Mouse (Mus musculus) stomach, postnatal 0 days (tissue): ENCODE measurements at regions not wholly inside any gene's neighbourhood (a gene's known extent, or its start where the extent isn't known, plus 50 kb on each side); places are given as distances from the start of the nearest gene placed in this dataset.

Source experiments
- ATAC-seq: fragments of 200-750 bp; cut with Nextera tagmentation; 2 replicates; pipeline ENCODE4 v1.8.0; 2017; ENCODE audit not compliant: low FRiP score, low TSS enrichment
- DNase-seq: peaks from one replicate; pipeline ENCODE4 v3.0.0-alpha.2; 2016; ENCODE audit warnings: low spot score
- H3K27ac ChIP-seq: fragments of 300-500 bp; sonication (generic); replicated peaks from 2 replicates; pipeline ENCODE4 v1.5.1; 2014; ENCODE audit warnings: mild to moderate bottlenecking, control low read depth
- H3K27me3 ChIP-seq: fragments of 300-500 bp; sonication (generic); 2 replicates; pipeline ENCODE4 v1.6.1; 2014; ENCODE audit warnings: low read length; ENCODE audit not compliant: control insufficient read depth, insufficient read depth
- H3K36me3 ChIP-seq: fragments of 300-500 bp; sonication (generic); 2 replicates; pipeline ENCODE4 v1.6.1; 2014; ENCODE audit warnings: low read length, mixed read lengths; ENCODE audit not compliant: control insufficient read depth, insufficient read depth
- H3K4me1 ChIP-seq: fragments of 300-500 bp; sonication (generic); replicated peaks from 2 replicates; pipeline ENCODE4 v1.6.1; 2014; ENCODE audit warnings: antibody characterized with exemption; ENCODE audit not compliant: control insufficient read depth, insufficient read depth
- H3K4me2 ChIP-seq: fragments of 300-500 bp; sonication (generic); replicated peaks from 2 replicates; pipeline ENCODE4 v1.6.1; 2014; ENCODE audit warnings: low read depth, mild to moderate bottlenecking, control low read depth, moderate library complexity
- H3K4me3 ChIP-seq: fragments of 300-500 bp; sonication (generic); 2 replicates; pipeline ENCODE4 v1.5.1; 2014; ENCODE audit warnings: low read depth, low read length, control low read depth
- H3K9ac ChIP-seq: fragments of 300-500 bp; sonication (generic); 2 replicates; pipeline ENCODE4 v1.6.1; 2014; ENCODE audit warnings: mild to moderate bottlenecking, low read length, control low read depth, mixed read lengths
- H3K9me3 ChIP-seq: fragments of 300-500 bp; sonication (generic); 2 replicates; pipeline ENCODE4 v1.6.1; 2016; ENCODE audit warnings: low read length; ENCODE audit not compliant: control insufficient read depth
- CTCF ChIP-seq: IDR thresholded peaks from 2 replicates; pipeline ENCODE4 v1.5.1; 2016; ENCODE audit warnings: antibody characterized with exemption, low read depth, mild to moderate bottlenecking, moderate library complexity
- EP300 ChIP-seq: optimal IDR thresholded peaks from 2 replicates; pipeline ENCODE3; 2016; ENCODE audit warnings: antibody characterized with exemption
- whole genome bisulfite sequencing: fragments of 180-500 bp; shearing (Covaris S2); extraction: QIAGEN DNeasy Blood & Tissue Kit; methylation state at CpG from one replicate; pipeline ENCODE4 v1.1.7; 2014; 5-methylcytosine and 5-hydroxymethylcytosine counted together

DNA sequence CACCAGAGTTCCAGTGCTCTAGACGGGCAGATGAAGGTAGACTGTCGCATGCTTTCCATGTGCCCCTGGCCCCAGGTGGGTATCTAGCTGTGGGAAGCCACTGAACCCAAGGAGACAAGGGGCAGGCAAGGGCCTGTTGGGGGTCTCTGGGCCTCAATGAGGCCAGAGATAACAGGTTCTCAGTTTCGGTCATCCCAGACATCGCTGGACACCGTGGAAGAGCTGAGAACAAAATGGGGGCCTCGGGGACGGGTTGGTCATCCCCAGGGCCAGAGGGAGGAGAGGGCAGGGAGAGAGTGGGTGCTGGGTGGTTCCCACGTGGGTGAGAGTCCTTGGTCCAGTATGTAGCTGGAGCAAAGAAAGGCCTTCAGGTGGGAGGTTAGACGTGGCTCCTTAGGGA lies 307.2 kb downstream of the Zfp804a start:
- 87% methylated on average over 9 of the region's 9 CpGs for WGBS
- Histone ChIP-seq H3K4me2 (no peak overlapping the region), H3K9ac (no peak overlapping the region), H3K27me3 (no peaks in the 10 kb centered on the region), H3K9me3 (no peaks in the 10 kb centered on the region), H3K36me3 (no peaks in the 10 kb centered on the region), H3K27ac (no peak overlapping the region), H3K4me1 (no peaks in the 10 kb centered on the region), H3K4me3 (no peak overlapping the region)
- DNase-seq (no peak), ATAC-seq (no peak)
- TF ChIP-seq CTCF: no peak
- no peak for TF ChIP-seq EP300

DNA sequence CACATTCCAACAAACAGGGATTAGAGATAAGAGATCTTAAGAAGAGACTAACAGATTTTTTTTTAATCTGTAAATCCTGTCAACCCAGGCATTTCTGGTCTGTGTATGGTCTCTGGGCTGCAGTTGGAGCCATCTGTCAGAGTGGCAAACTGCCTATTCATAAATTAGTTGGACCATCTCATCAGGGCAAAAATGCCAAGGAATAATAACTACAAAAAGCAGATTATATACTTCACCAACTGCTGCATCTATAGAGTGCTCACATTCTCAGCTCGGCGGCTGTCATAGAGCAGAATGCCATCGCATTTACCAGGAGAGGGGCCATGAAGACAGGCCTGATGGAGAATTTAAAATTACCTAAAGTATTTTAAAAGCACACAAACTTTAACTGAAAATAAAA lies 320.1 kb downstream of the Zfp804a start:
- Histone ChIP-seq H3K9me3 (no peaks in the 10 kb centered on the region), H3K4me3 (no peak overlapping the region), H3K9ac (no peak overlapping the region)

DNA sequence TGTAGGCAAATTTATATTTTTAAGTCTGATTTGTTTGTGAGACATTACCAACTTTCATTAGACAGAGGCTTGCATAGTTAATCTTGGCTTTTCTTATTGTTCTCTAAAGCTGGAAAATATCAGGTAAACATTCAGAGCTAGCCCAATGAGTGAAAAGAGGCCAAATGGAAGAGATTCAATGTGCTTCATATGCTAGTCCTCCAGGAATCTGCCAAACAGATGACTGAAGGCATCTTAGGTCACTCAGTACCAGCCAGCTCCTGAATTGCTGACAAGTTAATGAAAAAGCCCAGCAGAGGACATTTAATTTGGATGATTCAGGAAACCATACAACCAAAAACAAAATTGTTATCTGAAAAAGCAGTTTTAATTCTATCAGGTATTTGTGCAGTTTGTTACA lies 325.5 kb downstream of the Zfp804a start:
- no peak for ATAC-seq
- no peaks in the 10 kb centered on the region for H3K9me3 ChIP-seq
- TF ChIP-seq EP300 (no peak), CTCF (no peak)

More for the DNA sequence above, 320.1 kb downstream of the Zfp804a start:
- WGBS: 87% methylated on average over 3 of the region's 3 CpGs
- no peak for DNase-seq
- no peak for TF ChIP-seq CTCF
- TF ChIP-seq EP300: no peak
- no peaks in the 10 kb centered on the region for H3K4me1 ChIP-seq
- no peaks in the 10 kb centered on the region for H3K27me3 ChIP-seq
- ATAC-seq: no peak
- H3K4me2 ChIP-seq: no peak overlapping the region
- H3K27ac ChIP-seq: no peak overlapping the region
- no peaks in the 10 kb centered on the region for H3K36me3 ChIP-seq

DNA sequence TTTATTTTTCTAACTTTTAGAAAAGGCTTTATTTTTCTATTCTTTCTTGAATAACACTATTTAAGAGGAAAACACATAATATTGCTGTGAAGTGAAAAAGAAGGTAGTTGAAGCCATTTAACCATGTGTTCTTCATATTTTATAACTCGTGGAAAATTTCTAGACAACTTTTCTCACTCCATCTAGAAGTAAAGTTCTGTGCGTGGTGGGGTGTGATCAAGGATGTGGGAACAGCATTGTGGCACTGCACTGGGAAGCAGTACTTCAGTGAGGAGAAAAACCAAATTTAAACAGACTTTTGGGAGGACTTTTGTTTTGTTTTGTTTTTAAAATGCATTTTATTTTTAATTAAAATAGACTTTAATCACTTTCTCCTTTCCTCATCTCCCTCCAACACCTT lies 332.1 kb downstream of the Zfp804a start:
- ATAC-seq: no peak
- TF ChIP-seq CTCF (no peak), EP300 (no peak)
- Histone ChIP-seq H3K9ac (no peak overlapping the region), H3K27ac (no peak overlapping the region), H3K4me2 (no peak overlapping the region), H3K9me3 (no peaks in the 10 kb centered on the region), H3K36me3 (no peaks in the 10 kb centered on the region), H3K27me3 (no peaks in the 10 kb centered on the region), H3K4me3 (no peak overlapping the region), H3K4me1 (no peaks in the 10 kb centered on the region)
- DNase-seq: no peak
- 76% methylated on average over 2 of the region's 2 CpGs for WGBS

More for the DNA sequence above, 325.5 kb downstream of the Zfp804a start:
- no peak overlapping the region for H3K9ac ChIP-seq
- DNase-seq: no peak
- no peak overlapping the region for H3K4me2 ChIP-seq
- no peak overlapping the region for H3K4me3 ChIP-seq
- H3K4me1 ChIP-seq: no peaks in the 10 kb centered on the region
- H3K27ac ChIP-seq: no peak overlapping the region
- H3K27me3 ChIP-seq: no peaks in the 10 kb centered on the region
- H3K36me3 ChIP-seq: no peaks in the 10 kb centered on the region

DNA sequence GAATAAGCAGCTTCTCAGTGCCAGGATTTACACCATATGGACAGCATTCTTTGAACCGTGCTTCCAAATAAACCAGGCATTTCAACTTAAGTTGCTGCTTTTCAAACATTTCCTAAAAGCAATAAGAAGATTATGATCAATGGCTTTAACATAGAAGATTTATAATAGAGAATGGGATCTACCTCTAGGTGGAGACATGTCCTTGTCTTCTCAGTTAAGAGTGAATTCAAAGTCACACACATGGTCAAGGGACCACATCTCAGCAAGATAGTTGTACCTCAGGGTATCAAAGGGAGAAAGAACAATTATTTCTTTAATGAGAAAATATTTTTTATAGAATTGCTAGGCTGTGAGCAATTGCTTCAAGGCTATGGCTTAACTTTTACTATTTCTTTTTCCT lies 334.7 kb downstream of the Zfp804a start:
- Histone ChIP-seq H3K4me3 (no peak overlapping the region), H3K9ac (no peak overlapping the region), H3K4me1 (no peaks in the 10 kb centered on the region), H3K27ac (no peak overlapping the region), H3K4me2 (no peak overlapping the region), H3K9me3 (no peaks in the 10 kb centered on the region), H3K36me3 (no peaks in the 10 kb centered on the region), H3K27me3 (no peaks in the 10 kb centered on the region)
- DNase-seq (no peak), ATAC-seq (no peak)
- WGBS: 29% methylated on average over 1 of the region's 1 CpGs
- TF ChIP-seq EP300 (no peak), CTCF (0 out of 2 replicates have a peak, but pooled peaks have one; percentile 21)

DNA sequence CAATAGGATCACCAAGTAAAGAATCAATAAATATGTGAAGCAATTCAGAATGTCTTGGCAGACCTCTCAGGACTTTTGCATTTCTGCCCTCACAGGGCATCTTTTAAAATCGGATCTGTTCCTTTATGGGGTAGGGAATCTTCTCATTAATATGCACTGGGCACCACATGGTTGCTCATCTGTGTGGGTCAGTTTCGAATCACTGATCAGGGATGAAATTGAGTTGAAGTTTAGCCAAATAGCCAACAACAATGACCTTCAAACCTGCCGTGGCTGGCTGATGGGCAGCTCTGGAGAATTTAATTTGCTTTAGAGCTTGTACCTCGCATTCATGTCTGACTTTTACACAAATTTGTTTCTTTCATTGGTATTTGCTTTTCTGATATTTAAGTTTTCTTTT lies 342.4 kb downstream of the Zfp804a start:
- Histone ChIP-seq H3K27ac (no peak overlapping the region), H3K4me2 (no peak overlapping the region), H3K36me3 (no peaks in the 10 kb centered on the region), H3K9me3 (no peaks in the 10 kb centered on the region), H3K9ac (no peak overlapping the region), H3K4me1 (no peaks in the 10 kb centered on the region), H3K27me3 (no peaks in the 10 kb centered on the region), H3K4me3 (no peak overlapping the region)
- ATAC-seq (no peak), DNase-seq (no peak)
- TF ChIP-seq EP300 (no peak), CTCF (no peak)
- 65% methylated on average over 4 of the region's 4 CpGs for WGBS
